Mouse (Mus musculus): ENCODE results near the gene D6Wsu163e. TPM values are rescaled to one million over a fixed set of nuclear protein-coding genes. Genes with fewer than 3 reads are reported as not detected.

Gene D6Wsu163e
- polyA plus RNA-seq, 1 experiment = 15.9 TPM

DNA sequence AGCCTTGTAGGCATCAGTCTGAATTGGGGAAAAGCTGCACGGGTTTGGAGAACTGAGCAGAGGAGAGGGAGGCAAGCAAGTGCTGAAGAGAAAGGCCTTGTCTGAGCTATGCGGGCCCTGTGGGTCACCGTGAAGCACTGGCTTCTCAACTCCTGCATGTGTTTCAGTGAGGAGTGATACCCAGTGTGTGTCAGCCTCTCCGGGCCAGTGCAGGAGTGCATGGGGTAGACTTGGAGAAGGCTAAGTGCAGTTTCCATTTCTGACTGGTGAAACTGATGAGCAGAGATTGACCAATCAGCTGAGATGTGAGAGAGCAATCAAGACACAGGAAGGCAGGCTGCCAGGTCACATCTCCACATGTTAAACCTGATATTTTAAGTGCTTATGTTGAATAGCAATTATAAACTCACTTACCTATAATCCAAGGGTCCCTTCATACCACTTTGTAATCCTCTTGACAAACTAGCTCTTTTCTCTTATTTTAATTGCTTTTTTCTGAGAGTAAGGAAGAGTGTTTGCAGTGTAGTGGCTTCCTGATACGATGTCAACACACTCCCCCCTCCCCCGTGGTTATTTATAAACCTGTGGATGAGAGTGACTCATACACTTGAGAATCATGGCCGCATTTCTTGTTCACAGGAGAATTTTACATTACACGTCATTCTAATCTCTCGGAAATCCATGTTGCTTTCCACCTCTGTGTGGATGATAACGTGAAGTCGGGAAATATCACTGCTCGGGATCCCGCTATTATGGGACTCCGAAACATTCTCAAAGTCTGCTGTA is 26.7 kb downstream of the D6Wsu163e start:
- H3K4me1 ChIP-seq (ENCODE audit: control insufficient read depth, insufficient read depth, insufficient read length, low read length) = no peaks in the 10 kb centered on the region
- no peak overlapping the region for H3K4me3 ChIP-seq (ENCODE audit: insufficient read depth, low read depth, low read length)
- H3K27ac ChIP-seq (replicated peaks; ENCODE audit: low read depth, low read length) = no peak overlapping the region

- no peaks in the 10 kb centered on the region for H3K4me1 ChIP-seq (ENCODE audit: control insufficient read depth, insufficient read depth, insufficient read length, low read length)
- no peak overlapping the region for H3K27ac ChIP-seq (replicated peaks; ENCODE audit: low read depth, low read length)
- no peak overlapping the region for H3K4me3 ChIP-seq (ENCODE audit: insufficient read depth, low read depth, low read length)
Observed at GRCm38 (mm10) chr6:126981539-126982234, 41.9 kb downstream of the D6Wsu163e start.

DNA sequence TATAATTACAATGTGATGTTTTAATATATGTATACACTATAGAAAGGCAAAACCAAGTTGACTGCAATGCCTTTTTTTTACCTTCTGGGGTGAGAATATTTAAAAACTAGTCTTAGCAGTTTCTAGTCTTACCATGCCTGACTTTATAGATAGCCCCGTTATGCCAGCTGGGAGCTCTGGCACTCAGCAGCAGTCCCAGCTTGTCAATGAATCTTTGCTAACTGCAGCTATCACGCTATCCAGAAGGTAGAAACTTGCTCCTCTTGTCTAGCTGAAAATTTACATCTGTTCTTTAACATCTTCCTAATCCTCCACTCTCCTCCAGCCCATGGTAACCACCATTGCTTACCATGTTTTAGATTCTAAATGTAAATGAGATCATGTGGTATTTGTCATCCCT is 53.9 kb downstream of the D6Wsu163e start:
- H3K4me1 ChIP-seq (ENCODE audit: control insufficient read depth, insufficient read depth, insufficient read length, low read length) = no peaks in the 10 kb centered on the region
- H3K4me3 ChIP-seq (ENCODE audit: insufficient read depth, low read depth, low read length) = no peak overlapping the region
- H3K27ac ChIP-seq (replicated peaks; ENCODE audit: low read depth, low read length) = no peak overlapping the region

DNA sequence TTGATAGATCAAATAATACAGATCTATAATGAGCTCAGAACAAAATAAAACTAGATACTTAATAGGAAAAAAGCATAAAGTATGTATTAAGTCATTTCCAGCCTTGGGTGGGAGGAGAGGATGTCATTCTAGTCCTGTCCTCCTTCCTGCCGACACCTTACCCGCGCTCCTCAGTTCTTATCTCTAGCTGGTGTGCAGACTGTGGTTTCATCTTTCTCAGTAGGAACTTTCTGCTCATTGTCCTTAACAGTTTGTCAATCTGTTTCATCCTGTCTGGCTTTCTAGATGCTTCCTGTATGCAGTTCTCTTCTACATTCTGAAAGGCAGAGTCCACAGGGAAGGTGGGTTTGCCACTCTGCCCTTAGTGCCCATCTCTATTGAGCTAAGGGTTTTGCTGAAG is 55.7 kb downstream of the D6Wsu163e start:
- H3K4me3 ChIP-seq (ENCODE audit: insufficient read depth, low read depth, low read length) = no peak overlapping the region
- no peak overlapping the region for H3K27ac ChIP-seq (replicated peaks; ENCODE audit: low read depth, low read length)
- H3K4me1 ChIP-seq (ENCODE audit: control insufficient read depth, insufficient read depth, insufficient read length, low read length) = no peaks in the 10 kb centered on the region

DNA sequence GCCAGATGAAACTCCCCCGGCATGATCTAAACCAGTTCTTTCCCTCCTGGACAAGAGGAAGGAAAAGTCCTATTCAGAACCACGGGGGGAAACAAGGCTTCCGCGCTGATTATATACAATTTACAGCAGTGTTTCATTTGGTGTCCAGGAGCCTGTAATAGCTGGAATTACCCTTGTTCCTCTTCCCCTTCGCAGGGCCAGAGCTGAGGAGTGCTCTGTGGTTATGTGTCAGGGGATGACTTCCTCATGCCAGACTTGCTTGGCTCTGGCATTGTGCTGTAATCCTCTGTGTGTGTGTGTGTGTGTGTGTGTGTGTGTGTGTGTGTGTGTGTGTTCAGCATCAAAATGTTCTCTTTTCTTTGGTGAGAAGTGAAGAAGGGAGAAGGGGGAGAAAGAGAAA is 56.6 kb downstream of the D6Wsu163e start:
- Histone ChIP-seq H3K27ac (replicated peaks; ENCODE audit: low read depth, low read length) (no peak overlapping the region), H3K4me3 (ENCODE audit: insufficient read depth, low read depth, low read length) (no peak overlapping the region), H3K4me1 (ENCODE audit: control insufficient read depth, insufficient read depth, insufficient read length, low read length) (no peaks in the 10 kb centered on the region)

GRCm38 (mm10) chr6:127005646-127006045 is 65.9 kb downstream of the D6Wsu163e start:
- Histone ChIP-seq H3K4me3 (ENCODE audit: insufficient read depth, low read depth, low read length) (no peak overlapping the region), H3K4me1 (ENCODE audit: control insufficient read depth, insufficient read depth, insufficient read length, low read length) (no peaks in the 10 kb centered on the region), H3K27ac (replicated peaks; ENCODE audit: low read depth, low read length) (no peak overlapping the region)

- Histone ChIP-seq H3K4me3 (ENCODE audit: insufficient read depth, low read depth, low read length) (no peak overlapping the region), H3K4me1 (ENCODE audit: control insufficient read depth, insufficient read depth, insufficient read length, low read length) (no peaks in the 10 kb centered on the region), H3K27ac (replicated peaks; ENCODE audit: low read depth, low read length) (no peak overlapping the region)
Observed at GRCm38 (mm10) chr6:127006551-127006950, 66.8 kb downstream of the D6Wsu163e start.

DNA sequence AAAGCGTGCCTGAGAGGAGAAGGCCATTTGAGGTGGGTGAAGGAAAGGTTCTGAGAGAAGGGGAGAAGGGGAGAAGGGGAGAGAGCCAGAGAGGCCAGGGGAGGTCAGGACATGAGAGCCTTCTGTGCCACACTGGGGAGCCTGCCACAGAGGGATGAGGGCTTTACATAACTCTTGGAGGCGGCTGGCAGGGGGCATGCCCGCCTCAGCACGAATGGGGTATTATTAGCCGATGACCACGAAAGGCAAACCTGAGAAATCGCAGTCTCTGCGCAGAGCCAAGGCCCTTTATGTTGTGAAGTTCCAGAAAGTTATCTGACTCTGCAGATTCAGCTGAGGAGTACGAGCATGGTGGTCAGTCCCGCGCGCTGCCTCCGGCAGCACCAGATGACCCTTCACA is 70.3 kb downstream of the D6Wsu163e start:
- Histone ChIP-seq H3K4me1 (ENCODE audit: control insufficient read depth, insufficient read depth, insufficient read length, low read length) (no peaks in the 10 kb centered on the region), H3K27ac (replicated peaks; ENCODE audit: low read depth, low read length) (no peak overlapping the region), H3K4me3 (ENCODE audit: insufficient read depth, low read depth, low read length) (no peak overlapping the region)

DNA sequence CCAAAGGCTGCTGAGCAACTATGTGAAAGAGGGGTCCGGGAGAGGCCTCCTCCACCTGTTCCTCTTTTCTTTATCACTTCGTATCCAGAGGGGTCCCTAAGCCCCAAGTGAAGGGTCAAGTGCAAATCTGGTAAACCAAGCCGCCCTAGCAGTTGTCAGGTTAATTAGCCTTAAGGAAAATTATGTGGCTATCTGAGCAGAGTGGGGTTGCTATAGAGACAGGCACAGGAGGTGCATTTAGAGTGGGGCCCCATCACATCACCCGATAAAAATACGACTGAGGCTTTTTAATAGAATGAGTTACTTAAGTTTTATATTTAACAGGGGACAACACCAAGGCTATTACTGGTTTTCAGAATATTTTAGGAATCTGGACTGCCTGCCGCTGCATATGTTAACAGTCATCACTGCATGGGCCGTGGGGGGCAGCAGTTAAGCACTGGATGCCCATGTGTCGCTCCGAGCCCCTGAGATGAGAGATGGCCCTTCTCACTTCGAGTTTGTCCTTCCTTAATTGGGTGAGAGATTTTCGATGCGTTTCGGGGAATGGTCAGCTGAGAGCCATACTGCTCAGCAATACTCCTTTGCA is 72.3 kb downstream of the D6Wsu163e start:
- H3K4me1 ChIP-seq (ENCODE audit: control insufficient read depth, insufficient read depth, insufficient read length, low read length) = no peaks in the 10 kb centered on the region
- no peak overlapping the region for H3K27ac ChIP-seq (replicated peaks; ENCODE audit: low read depth, low read length)
- no peak overlapping the region for H3K4me3 ChIP-seq (ENCODE audit: insufficient read depth, low read depth, low read length)

GRCm38 (mm10) chr6:127014906-127015770 is 75.4 kb downstream of the D6Wsu163e start, which contains the start of gene Fgf6:
Fgf6 (plus strand) TSS chr6:127015586.
- no peak within 1 kb of the TSS for H3K27ac ChIP-seq (replicated peaks; ENCODE audit: low read depth, low read length)
- H3K4me3 ChIP-seq (ENCODE audit: insufficient read depth, low read depth, low read length) = no peak within 1 kb of the TSS
- H3K4me1 ChIP-seq (ENCODE audit: control insufficient read depth, insufficient read depth, insufficient read length, low read length) = no peaks in the 10 kb centered on the region

- Histone ChIP-seq H3K4me3 (ENCODE audit: insufficient read depth, low read depth, low read length) (no peak overlapping the region), H3K27ac (replicated peaks; ENCODE audit: low read depth, low read length) (no peak overlapping the region), H3K4me1 (ENCODE audit: control insufficient read depth, insufficient read depth, insufficient read length, low read length) (no peaks in the 10 kb centered on the region)
Observed at GRCm38 (mm10) chr6:127019254-127019653, 79.5 kb downstream of the D6Wsu163e start.

GRCm38 (mm10) chr6:127020431-127020830 is 80.7 kb downstream of the D6Wsu163e start:
- H3K4me3 ChIP-seq (ENCODE audit: insufficient read depth, low read depth, low read length) = no peak overlapping the region
- no peak overlapping the region for H3K27ac ChIP-seq (replicated peaks; ENCODE audit: low read depth, low read length)
- no peaks in the 10 kb centered on the region for H3K4me1 ChIP-seq (ENCODE audit: control insufficient read depth, insufficient read depth, insufficient read length, low read length)

- Histone ChIP-seq H3K27ac (replicated peaks; ENCODE audit: low read depth, low read length) (no peak overlapping the region), H3K4me3 (ENCODE audit: insufficient read depth, low read depth, low read length) (no peak overlapping the region), H3K4me1 (ENCODE audit: control insufficient read depth, insufficient read depth, insufficient read length, low read length) (no peaks in the 10 kb centered on the region)
Observed at GRCm38 (mm10) chr6:127024836-127025235, 85.1 kb downstream of the D6Wsu163e start.

Data from brown adipose tissue, adult 24 weeks (tissue).